Mouse (Mus musculus): ENCODE results near the gene Kdm8. TPM values are rescaled to one million over a fixed set of nuclear protein-coding genes. Genes with fewer than 3 reads are reported as not detected.

Gene Kdm8
- polyA plus RNA-seq, 1 experiment from 2014 or later = 8.3 TPM

DNA sequence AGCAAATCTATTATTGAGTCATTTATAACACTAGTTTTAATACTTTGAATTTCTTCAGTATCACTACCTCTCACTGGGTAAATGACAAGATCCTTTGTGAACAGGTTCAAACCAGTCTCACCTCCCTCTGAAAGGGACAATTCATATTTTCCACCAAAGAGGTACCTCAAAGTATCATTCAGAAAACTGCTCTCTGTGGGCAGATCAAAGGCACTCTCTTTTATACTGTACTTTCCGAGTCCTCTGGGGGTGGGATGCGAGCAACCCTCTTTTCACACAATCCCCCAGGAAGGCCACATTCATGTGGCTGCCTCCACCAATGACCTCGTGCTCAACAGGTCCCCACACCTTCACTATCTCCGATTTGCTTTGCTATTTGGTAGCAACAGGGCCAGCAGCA, 30.1 kb downstream of the Kdm8 start:
- no peaks in the 10 kb centered on the region; the same call in 1 of the 2 replicates for H3K4me1 ChIP-seq (replicated peaks; ENCODE audit: control insufficient read depth, insufficient read depth, low read length)
- H3K27me3 ChIP-seq (ENCODE audit: control insufficient read depth, insufficient read depth, low read length) = no peaks in the 10 kb centered on the region
- H3K27ac ChIP-seq (ENCODE audit: low read depth, low read length) = no peak overlapping the region
- no peak for ATAC-seq (ENCODE audit: low FRiP score)
- H3K9me3 ChIP-seq (ENCODE audit: control insufficient read depth, low read length) = no peaks in the 10 kb centered on the region
- H3K9ac ChIP-seq (ENCODE audit: low read depth, low read length) = no peak overlapping the region
- no peaks in the 10 kb centered on the region for H3K36me3 ChIP-seq (ENCODE audit: control insufficient read depth, insufficient read depth, low read length)
- WGBS = 81% methylated on average over 4 of the region's 4 CpGs
- H3K4me2 ChIP-seq (replicated peaks; ENCODE audit: low read depth, low read length) = no peak overlapping the region
- DNase-seq (ENCODE audit: low spot score) = no peak
- no peak overlapping the region for H3K4me3 ChIP-seq (ENCODE audit: low read depth, low read length)

GRCm38 (mm10) chr7:125475601-125476251, 31.2 kb downstream of the Kdm8 start:
- H3K9ac ChIP-seq (ENCODE audit: low read depth, low read length) = no peak overlapping the region
- H3K4me1 ChIP-seq (replicated peaks; ENCODE audit: control insufficient read depth, insufficient read depth, low read length) = no peaks in the 10 kb centered on the region; the same call in 1 of the 2 replicates
- H3K9me3 ChIP-seq (ENCODE audit: control insufficient read depth, low read length) = no peaks in the 10 kb centered on the region
- no peak overlapping the region for H3K27ac ChIP-seq (ENCODE audit: low read depth, low read length)
- no peaks in the 10 kb centered on the region for H3K36me3 ChIP-seq (ENCODE audit: control insufficient read depth, insufficient read depth, low read length)
- H3K4me2 ChIP-seq (replicated peaks; ENCODE audit: low read depth, low read length) = no peak overlapping the region
- H3K27me3 ChIP-seq (ENCODE audit: control insufficient read depth, insufficient read depth, low read length) = no peaks in the 10 kb centered on the region
- H3K4me3 ChIP-seq (ENCODE audit: low read depth, low read length) = no peak overlapping the region
- DNase-seq (ENCODE audit: low spot score) (peak; percentile 5), ATAC-seq (ENCODE audit: low FRiP score) (peak; percentile 38; the same call in 1 of the 2 replicates)
- 59% methylated on average over 11 of the region's 11 CpGs for WGBS

- Histone ChIP-seq H3K27me3 (ENCODE audit: control insufficient read depth, insufficient read depth, low read length) (no peaks in the 10 kb centered on the region), H3K4me3 (ENCODE audit: low read depth, low read length) (no peak overlapping the region), H3K4me1 (replicated peaks; ENCODE audit: control insufficient read depth, insufficient read depth, low read length) (no peaks in the 10 kb centered on the region; the same call in 1 of the 2 replicates), H3K4me2 (replicated peaks; ENCODE audit: low read depth, low read length) (no peak overlapping the region), H3K36me3 (ENCODE audit: control insufficient read depth, insufficient read depth, low read length) (no peaks in the 10 kb centered on the region), H3K9me3 (ENCODE audit: control insufficient read depth, low read length) (no peaks in the 10 kb centered on the region), H3K9ac (ENCODE audit: low read depth, low read length) (no peak overlapping the region), H3K27ac (ENCODE audit: low read depth, low read length) (no peak overlapping the region)
- ATAC-seq (ENCODE audit: low FRiP score) (no peak), DNase-seq (ENCODE audit: low spot score) (no peak)
- WGBS = 83% methylated on average over 7 of the region's 7 CpGs
These were observed 34.0 kb downstream of the Kdm8 start for GRCm38 (mm10) chr7:125478391-125478984.

DNA sequence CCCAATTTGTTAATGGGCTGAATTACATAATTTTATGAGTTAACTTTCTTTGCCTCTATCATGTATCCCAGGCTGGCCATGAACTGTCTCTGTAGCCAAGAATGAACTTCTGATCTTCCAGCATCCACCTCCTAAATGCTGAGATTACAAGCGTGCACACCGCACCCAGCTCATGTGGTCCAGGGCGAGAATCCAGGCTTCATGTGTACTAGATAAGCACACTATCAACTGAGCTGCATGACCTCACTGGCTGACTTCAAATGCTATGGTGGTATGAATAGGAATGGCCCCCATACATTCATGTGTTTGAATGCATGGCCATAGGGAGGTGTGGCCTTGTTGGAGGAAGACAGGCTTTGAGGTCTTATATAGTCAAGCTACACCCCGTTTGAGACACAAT, 36.0 kb downstream of the Kdm8 start:
- no peak overlapping the region for H3K4me2 ChIP-seq (replicated peaks; ENCODE audit: low read depth, low read length)
- no peaks in the 10 kb centered on the region for H3K9me3 ChIP-seq (ENCODE audit: control insufficient read depth, low read length)
- no peak for DNase-seq (ENCODE audit: low spot score)
- no peak for ATAC-seq (ENCODE audit: low FRiP score)
- no peaks in the 10 kb centered on the region for H3K27me3 ChIP-seq (ENCODE audit: control insufficient read depth, insufficient read depth, low read length)
- no peak overlapping the region for H3K9ac ChIP-seq (ENCODE audit: low read depth, low read length)
- H3K4me1 ChIP-seq (replicated peaks; ENCODE audit: control insufficient read depth, insufficient read depth, low read length) = no peaks in the 10 kb centered on the region; the same call in 1 of the 2 replicates
- WGBS = 89% methylated on average over 4 of the region's 4 CpGs
- no peak overlapping the region for H3K27ac ChIP-seq (ENCODE audit: low read depth, low read length)
- no peaks in the 10 kb centered on the region for H3K36me3 ChIP-seq (ENCODE audit: control insufficient read depth, insufficient read depth, low read length)
- no peak overlapping the region for H3K4me3 ChIP-seq (ENCODE audit: low read depth, low read length)

DNA sequence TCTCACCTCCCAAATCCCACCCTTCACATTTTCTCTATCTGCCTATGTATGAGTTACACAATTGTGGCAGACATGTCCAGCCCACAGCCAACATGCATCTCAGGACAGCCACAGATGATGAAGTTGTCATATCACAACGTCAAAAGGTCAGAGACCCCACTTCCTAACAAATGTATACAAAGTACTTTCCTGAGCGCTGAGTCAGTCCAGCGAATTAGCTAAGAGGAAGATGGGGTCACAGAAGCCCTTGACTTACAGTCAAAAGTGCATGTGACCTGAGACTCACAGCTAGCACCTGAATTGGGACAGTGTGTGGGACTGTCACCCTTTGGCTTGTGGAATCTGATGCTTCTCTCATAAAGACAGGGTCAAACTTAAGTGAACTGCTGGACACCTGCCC, 37.9 kb downstream of the Kdm8 start:
- Histone ChIP-seq H3K27ac (ENCODE audit: low read depth, low read length) (no peak overlapping the region), H3K4me1 (replicated peaks; ENCODE audit: control insufficient read depth, insufficient read depth, low read length) (no peaks in the 10 kb centered on the region), H3K9me3 (ENCODE audit: control insufficient read depth, low read length) (no peaks in the 10 kb centered on the region), H3K27me3 (ENCODE audit: control insufficient read depth, insufficient read depth, low read length) (no peaks in the 10 kb centered on the region), H3K9ac (ENCODE audit: low read depth, low read length) (no peak overlapping the region), H3K4me3 (ENCODE audit: low read depth, low read length) (no peak overlapping the region), H3K4me2 (replicated peaks; ENCODE audit: low read depth, low read length) (no peak overlapping the region), H3K36me3 (ENCODE audit: control insufficient read depth, insufficient read depth, low read length) (no peaks in the 10 kb centered on the region)
- ATAC-seq (ENCODE audit: low FRiP score) = no peak
- no peak for DNase-seq (ENCODE audit: low spot score)
- WGBS = 93% methylated on average over 3 of the region's 3 CpGs

GRCm38 (mm10) chr7:125482886-125483285, 38.4 kb downstream of the Kdm8 start:
- H3K9me3 ChIP-seq (ENCODE audit: control insufficient read depth, low read length) = no peaks in the 10 kb centered on the region
- WGBS = 64% methylated on average over 2 of the region's 2 CpGs
- no peaks in the 10 kb centered on the region for H3K27me3 ChIP-seq (ENCODE audit: control insufficient read depth, insufficient read depth, low read length)
- H3K4me2 ChIP-seq (replicated peaks; ENCODE audit: low read depth, low read length) = no peak overlapping the region
- ATAC-seq (ENCODE audit: low FRiP score) (no peak), DNase-seq (ENCODE audit: low spot score) (no peak)
- no peaks in the 10 kb centered on the region for H3K36me3 ChIP-seq (ENCODE audit: control insufficient read depth, insufficient read depth, low read length)
- H3K27ac ChIP-seq (ENCODE audit: low read depth, low read length) = no peak overlapping the region
- no peaks in the 10 kb centered on the region for H3K4me1 ChIP-seq (replicated peaks; ENCODE audit: control insufficient read depth, insufficient read depth, low read length)
- H3K4me3 ChIP-seq (ENCODE audit: low read depth, low read length) = no peak overlapping the region
- H3K9ac ChIP-seq (ENCODE audit: low read depth, low read length) = no peak overlapping the region

- H3K4me1 ChIP-seq (replicated peaks; ENCODE audit: control insufficient read depth, insufficient read depth, low read length) = no peaks in the 10 kb centered on the region
These were observed 40.3 kb downstream of the Kdm8 start for GRCm38 (mm10) chr7:125484791-125485190.

GRCm38 (mm10) chr7:125486121-125486630, 41.7 kb downstream of the Kdm8 start:
- ATAC-seq (ENCODE audit: low FRiP score) (no peak), DNase-seq (ENCODE audit: low spot score) (no peak)
- H3K27ac ChIP-seq (ENCODE audit: low read depth, low read length) = no peak overlapping the region
- H3K9ac ChIP-seq (ENCODE audit: low read depth, low read length) = no peak overlapping the region
- no peak overlapping the region for H3K4me2 ChIP-seq (replicated peaks; ENCODE audit: low read depth, low read length)
- H3K4me1 ChIP-seq (replicated peaks; ENCODE audit: control insufficient read depth, insufficient read depth, low read length) = no peaks in the 10 kb centered on the region
- 93% methylated on average over 16 of the region's 16 CpGs for WGBS
- no peaks in the 10 kb centered on the region for H3K27me3 ChIP-seq (ENCODE audit: control insufficient read depth, insufficient read depth, low read length)
- no peak overlapping the region for H3K4me3 ChIP-seq (ENCODE audit: low read depth, low read length)
- no peaks in the 10 kb centered on the region for H3K9me3 ChIP-seq (ENCODE audit: control insufficient read depth, low read length)
- H3K36me3 ChIP-seq (ENCODE audit: control insufficient read depth, insufficient read depth, low read length) = no peaks in the 10 kb centered on the region

More at GRCm38 (mm10) chr7:125484791-125485190, 40.3 kb downstream of the Kdm8 start:
- H3K36me3 ChIP-seq (ENCODE audit: control insufficient read depth, insufficient read depth, low read length) = no peaks in the 10 kb centered on the region
- no peak for DNase-seq (ENCODE audit: low spot score)
- H3K27ac ChIP-seq (ENCODE audit: low read depth, low read length) = no peak overlapping the region
- no peak overlapping the region for H3K4me2 ChIP-seq (replicated peaks; ENCODE audit: low read depth, low read length)
- 91% methylated on average over 7 of the region's 7 CpGs for WGBS
- no peaks in the 10 kb centered on the region for H3K9me3 ChIP-seq (ENCODE audit: control insufficient read depth, low read length)
- no peak overlapping the region for H3K4me3 ChIP-seq (ENCODE audit: low read depth, low read length)
- H3K27me3 ChIP-seq (ENCODE audit: control insufficient read depth, insufficient read depth, low read length) = no peaks in the 10 kb centered on the region
- no peak overlapping the region for H3K9ac ChIP-seq (ENCODE audit: low read depth, low read length)
- ATAC-seq (ENCODE audit: low FRiP score) = no peak

GRCm38 (mm10) chr7:125487126-125487525, 42.6 kb downstream of the Kdm8 start:
- 94% methylated on average over 10 of the region's 10 CpGs for WGBS
- no peak for ATAC-seq (ENCODE audit: low FRiP score)

More at GRCm38 (mm10) chr7:125487126-125487525, 42.6 kb downstream of the Kdm8 start:
- H3K4me1 ChIP-seq (replicated peaks; ENCODE audit: control insufficient read depth, insufficient read depth, low read length) = no peaks in the 10 kb centered on the region
- no peaks in the 10 kb centered on the region for H3K27me3 ChIP-seq (ENCODE audit: control insufficient read depth, insufficient read depth, low read length)
- H3K36me3 ChIP-seq (ENCODE audit: control insufficient read depth, insufficient read depth, low read length) = no peaks in the 10 kb centered on the region
- no peak overlapping the region for H3K27ac ChIP-seq (ENCODE audit: low read depth, low read length)
- H3K9me3 ChIP-seq (ENCODE audit: control insufficient read depth, low read length) = no peaks in the 10 kb centered on the region
- no peak overlapping the region for H3K4me3 ChIP-seq (ENCODE audit: low read depth, low read length)
- no peak overlapping the region for H3K4me2 ChIP-seq (replicated peaks; ENCODE audit: low read depth, low read length)
- DNase-seq (ENCODE audit: low spot score) = no peak
- H3K9ac ChIP-seq (ENCODE audit: low read depth, low read length) = no peak overlapping the region
